Mouse (Mus musculus) ovary, adult 2 months (tissue): Measurements from ENCODE around the gene Zfp992. TPM values are rescaled to one million over a fixed set of nuclear protein-coding genes. Genes with fewer than 3 reads are reported as not detected.

Experiments
- polyA plus RNA-seq: library from polyadenylated mRNA; depleted of rRNA; stranded (reverse); fragments of >200 nt; gene quantifications from 2 replicates; pipeline ENCODE4 v1.2.3, GENCODE M21; 2012; rRNA removed

The Zfp992 gene
- 0.41 and 0.51 TPM in 2 replicates for polyA plus RNA-seq

GRCm38 (mm10) chr4:146448950-146449349, at the start of gene Zfp992:
TSS of gene Zfp992 (plus strand) at chr4:146449023.

GRCm38 (mm10) chr4:146501727-146502126, 52.9 kb downstream of the Zfp992 start, which contains the start of gene Zfp981:
TSS of gene Zfp981 (plus strand) at chr4:146502027.

Other genes starting within 250 kb of the Zfp992 start
- gene Zfp981, start 53.0 kb downstream of the Zfp992 start, polyA plus RNA-seq: not detected in 2 replicates
- gene Zfp993, start 161.9 kb downstream of the Zfp992 start, polyA plus RNA-seq: 0.16 and 0.52 TPM in 2 replicates